Comparison of ENCODE assay signal across 24 mouse cellular contexts in genomic region chr6:50782221-50782620, GRCm38 (mm10).
DNase-seq lines count a peak whose midpoint lies in the region; ATAC-seq lines count a peak whose summit lies in the region.
"Had no signal": no experiment of that assay in that cellular context is flagged by ENCODE, and none has a peak within 500 bp of the region (broad histone marks: within the 10 kb centered on the region; RNA-seq: fewer than 3 reads in every experiment).

No protein-coding gene starts in this region.

- no peaks in the 10 kb centered on the region for H3K27me3 ChIP-seq in hindbrain, embryonic 13.5 days
- H3K27me3 ChIP-seq in hindbrain, embryonic 11.5 days (ENCODE audit: control insufficient read depth, insufficient read depth, low read length), result no peaks in the 10 kb centered on the region
- H3K27me3 ChIP-seq in midbrain, embryonic 10.5 days (ENCODE audit: low read depth, poor library complexity, severe bottlenecking), result no peaks in the 10 kb centered on the region
- H3K27me3 ChIP-seq in midbrain, embryonic 13.5 days, result no peaks in the 10 kb centered on the region
- H3K27me3 ChIP-seq: heart, embryonic 15.5 days had no signal

- peaks cover 31% of the 10 kb centered on the region for H3K4me1 ChIP-seq in hindbrain, embryonic 13.5 days (replicated peaks)
- H3K4me1 ChIP-seq in hindbrain, embryonic 11.5 days (replicated peaks; ENCODE audit: control insufficient read depth, insufficient read depth, low read length), result 0 out of 2 replicates have a peak, but pooled peaks cover 4% of the 10 kb centered on the region
- peaks cover 28% of the 10 kb centered on the region for H3K4me1 ChIP-seq in midbrain, embryonic 10.5 days
- peaks cover 24% of the 10 kb centered on the region for H3K4me1 ChIP-seq in midbrain, embryonic 13.5 days (replicated peaks)
- H3K4me1 ChIP-seq: heart, embryonic 12.5 days; heart, embryonic 15.5 days had no signal

- H3K4me3 ChIP-seq in hindbrain, embryonic 13.5 days, result no peak overlapping the region
- H3K4me3 ChIP-seq in hindbrain, embryonic 11.5 days (ENCODE audit: low read depth, low read length), result no peak overlapping the region
- no peak overlapping the region for H3K4me3 ChIP-seq in midbrain, embryonic 10.5 days
- H3K4me3 ChIP-seq in midbrain, embryonic 13.5 days (replicated peaks), result no peak overlapping the region
- H3K4me3 ChIP-seq: forebrain, embryonic 10.5 days; forebrain, embryonic 13.5 days; heart, embryonic 12.5 days; heart, embryonic 15.5 days had no signal

- no peak overlapping the region for H3K9ac ChIP-seq in hindbrain, embryonic 13.5 days
- H3K9ac ChIP-seq in hindbrain, embryonic 11.5 days (ENCODE audit: low read depth, low read length), result no peak overlapping the region
- no peak overlapping the region for H3K9ac ChIP-seq in midbrain, embryonic 13.5 days (replicated peaks)
- H3K9ac ChIP-seq: forebrain, embryonic 13.5 days; heart, embryonic 12.5 days; heart, embryonic 15.5 days had no signal

- peak overlapping the region; percentile 37; the same call in 1 of the 2 replicates for H3K27ac ChIP-seq in hindbrain, embryonic 13.5 days
- no peak overlapping the region for H3K27ac ChIP-seq in hindbrain, embryonic 11.5 days (ENCODE audit: low read depth, low read length)
- H3K27ac ChIP-seq in midbrain, embryonic 10.5 days (replicated peaks), result peak overlapping the region; percentile 6; the same call in 1 of the 2 replicates
- no peak overlapping the region for H3K27ac ChIP-seq in midbrain, embryonic 13.5 days
- H3K27ac ChIP-seq: forebrain, embryonic 10.5 days; forebrain, embryonic 13.5 days; heart, embryonic 15.5 days had no signal

- no peaks in the 10 kb centered on the region for H3K36me3 ChIP-seq in hindbrain, embryonic 13.5 days
- H3K36me3 ChIP-seq in hindbrain, embryonic 11.5 days (ENCODE audit: control insufficient read depth, insufficient read depth, low read length), result no peaks in the 10 kb centered on the region
- H3K36me3 ChIP-seq in midbrain, embryonic 10.5 days, result no peaks in the 10 kb centered on the region
- H3K36me3 ChIP-seq in midbrain, embryonic 13.5 days, result no peaks in the 10 kb centered on the region
- H3K36me3 ChIP-seq: forebrain, embryonic 10.5 days; heart, embryonic 12.5 days; heart, embryonic 15.5 days had no signal

- no peak for ATAC-seq in hindbrain, embryonic 13.5 days (ENCODE audit: low FRiP score)
- no peak for ATAC-seq in hindbrain, embryonic 11.5 days (ENCODE audit: low FRiP score)
- no peak for ATAC-seq in midbrain, embryonic 13.5 days
- ATAC-seq: forebrain, embryonic 13.5 days; forebrain, embryonic 16.5 days; hindbrain, embryonic 16.5 days; inflammation-experienced regulatory T-cells, adult 6 months; intestine, embryonic 16.5 days had no signal

- no peak overlapping the region for H3K4me2 ChIP-seq in hindbrain, embryonic 13.5 days
- H3K4me2 ChIP-seq in hindbrain, embryonic 11.5 days (replicated peaks; ENCODE audit: low read depth, low read length), result no peak overlapping the region
- no peak overlapping the region for H3K4me2 ChIP-seq in midbrain, embryonic 13.5 days (replicated peaks)
- H3K4me2 ChIP-seq: forebrain, embryonic 13.5 days; heart, embryonic 12.5 days; heart, embryonic 15.5 days had no signal

- DNase-seq in gastrocnemius, adult 18-20 months (ENCODE audit: low spot score), result peak; percentile 9
- no peak for DNase-seq in gastrocnemius, postnatal 10 days
- DNase-seq in hindbrain, embryonic 11.5 days (ENCODE audit: low spot score), result no peak
- DNase-seq in midbrain, embryonic 10.5 days (ENCODE audit: low spot score), result no peak
- peak; percentile 8 for DNase-seq in testis, postnatal 10 days (ENCODE audit: low spot score)
- no peak for DNase-seq in testis, postnatal 14 days (ENCODE audit: low spot score)
- DNase-seq: adrenal gland, postnatal 10 days; adrenal gland, postnatal 36 days; cerebellum, adult 18-20 months; cerebellum, adult 9-10 months; cerebellum, postnatal 14 days; heart, adult 18-20 months; heart, postnatal 10 days; heart, postnatal 4 days had no signal

- WGBS in hindbrain, embryonic 13.5 days, result 80% methylated on average over 2 of the region's 2 CpGs
- WGBS in hindbrain, embryonic 11.5 days, result 83% methylated on average over 2 of the region's 2 CpGs
- 94% methylated on average over 2 of the region's 2 CpGs for WGBS in midbrain, embryonic 10.5 days
- WGBS in midbrain, embryonic 13.5 days, result 80% methylated on average over 2 of the region's 2 CpGs

- no peaks in the 10 kb centered on the region for H3K9me3 ChIP-seq in hindbrain, embryonic 13.5 days
- no peaks in the 10 kb centered on the region for H3K9me3 ChIP-seq in hindbrain, embryonic 11.5 days (ENCODE audit: control insufficient read depth, low read length)
- no peaks in the 10 kb centered on the region for H3K9me3 ChIP-seq in midbrain, embryonic 10.5 days (replicated peaks)
- no peaks in the 10 kb centered on the region for H3K9me3 ChIP-seq in midbrain, embryonic 13.5 days
- H3K9me3 ChIP-seq: forebrain, embryonic 10.5 days; forebrain, embryonic 13.5 days; heart, embryonic 15.5 days had no signal

Comparison
In these comparisons a context has a peak if more than half of its experiments do, and no peak if none do; other contexts are left out.
1. DNase-seq: peak in gastrocnemius, adult 18-20 months (single experiment) and testis, postnatal 10 days (single experiment); none in gastrocnemius, postnatal 10 days (single experiment), hindbrain, embryonic 11.5 days (single experiment), midbrain, embryonic 10.5 days (single experiment) and testis, postnatal 14 days (single experiment).
2. H3K27ac ChIP-seq: peak in hindbrain, embryonic 13.5 days (single experiment) and midbrain, embryonic 10.5 days (single experiment); none in hindbrain, embryonic 11.5 days (single experiment) and midbrain, embryonic 13.5 days (single experiment).